Mouse (Mus musculus): ENCODE results near the gene Mgat2. TPM values are rescaled to one million over a fixed set of nuclear protein-coding genes. Genes with fewer than 3 reads are reported as not detected.

Mgat2 gene
- 61.4 and 62.0 TPM in 2 replicates for polyA plus RNA-seq (2014; fragmentation: Nextera tagmentation; extraction: Ambion mirVana)

DNA sequence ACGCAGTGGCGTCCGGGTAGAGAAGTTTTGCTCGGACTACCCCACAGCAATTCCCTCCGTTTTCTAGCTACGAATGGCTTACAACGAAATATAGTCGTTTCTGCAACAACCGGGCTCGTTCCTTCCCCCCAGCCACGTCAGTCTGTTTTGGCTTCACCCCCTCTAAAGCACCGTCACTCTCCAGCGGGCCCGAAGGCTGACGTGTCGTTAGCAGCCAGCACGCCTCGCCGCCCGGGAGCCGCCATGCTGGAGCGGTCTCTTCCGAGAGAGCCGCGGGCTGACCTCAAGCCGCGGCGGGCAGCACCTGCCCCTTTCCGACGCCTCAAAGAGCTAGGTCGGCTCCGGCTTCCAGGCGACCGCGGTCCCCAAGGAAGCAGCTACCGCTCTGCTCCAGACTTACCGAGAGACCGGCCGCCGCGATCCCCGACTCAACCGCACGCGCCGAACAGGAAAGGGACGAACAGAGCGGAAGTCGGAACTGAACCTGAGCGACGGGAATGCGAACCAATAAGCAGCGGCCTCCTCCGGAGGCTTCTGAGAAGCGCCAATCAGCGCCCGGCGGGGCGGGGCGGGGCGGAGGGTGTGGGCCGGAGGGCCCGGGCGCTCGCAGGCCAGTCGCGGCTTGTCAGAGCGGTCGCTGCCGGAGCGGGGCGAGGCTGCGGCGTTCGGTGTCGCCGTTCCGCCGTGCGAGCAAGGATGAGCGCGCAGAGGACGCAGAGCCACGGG is at the start of gene Mgat2, which contains the start of gene Rpl36al:
TSS of gene Mgat2 (plus strand) at position 575 of the 726 bp plus-strand sequence.
TSS of gene Rpl36al (minus strand) at position 501 of the 726 bp plus-strand sequence.
- TF ChIP-seq CTCF (IDR thresholded peaks at IDR 0.05; ENCODE audit: low read depth) = no peak
- peak within 1 kb of the TSS; percentile 88 for H3K9ac ChIP-seq
- peak within 1 kb of the TSS; percentile 83 for H3K4me3 ChIP-seq (ENCODE audit: low read depth, low read length)
- peak within 1 kb of the TSS; percentile 85 for H3K27ac ChIP-seq (ENCODE audit: low read depth)
- WGBS = under 1% methylated on average over 84 of the region's 84 CpGs
- DNase-seq (peak; percentile 99), ATAC-seq (ENCODE audit: insufficient read depth) (peak; percentile 99)
- peak within 1 kb of the TSS; percentile 94 for H3K4me2 ChIP-seq
- peaks cover 8% of the 10 kb centered on the region for H3K4me1 ChIP-seq (ENCODE audit: insufficient read depth)
- H3K36me3 ChIP-seq (ENCODE audit: insufficient read depth) = peaks cover 32% of the 10 kb centered on the region
- no peaks in the 10 kb centered on the region for H3K27me3 ChIP-seq (ENCODE audit: insufficient read depth, low read length)
- no peaks in the 10 kb centered on the region for H3K9me3 ChIP-seq (ENCODE audit: low read depth, low read length)

DNA sequence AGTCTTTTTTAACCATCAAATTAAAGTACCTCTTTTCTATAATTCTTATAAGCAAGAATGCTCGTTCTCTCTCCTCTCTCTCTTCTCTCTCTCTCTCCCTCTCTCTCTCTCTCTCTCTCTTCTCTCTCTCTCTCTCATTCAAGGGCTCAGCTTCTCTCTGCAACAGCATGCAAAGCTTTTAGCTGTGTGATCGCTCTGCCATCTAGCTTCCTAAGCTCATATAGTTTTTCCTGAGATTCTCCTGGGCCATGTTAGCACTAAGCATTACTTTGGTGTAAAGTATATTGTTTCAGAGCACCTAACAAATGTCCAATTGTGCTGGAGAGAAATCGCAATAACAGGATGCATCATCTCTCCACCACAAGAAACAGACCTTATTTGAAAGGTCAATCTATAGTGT is 44.8 kb upstream of the Mgat2 start:
- Histone ChIP-seq H3K9me3 (ENCODE audit: low read depth, low read length) (no peaks in the 10 kb centered on the region), H3K4me2 (no peak overlapping the region), H3K4me3 (ENCODE audit: low read depth, low read length) (no peak overlapping the region), H3K27ac (ENCODE audit: low read depth) (no peak overlapping the region), H3K9ac (no peak overlapping the region), H3K4me1 (ENCODE audit: insufficient read depth) (no peaks in the 10 kb centered on the region), H3K36me3 (ENCODE audit: insufficient read depth) (no peaks in the 10 kb centered on the region), H3K27me3 (ENCODE audit: insufficient read depth, low read length) (no peaks in the 10 kb centered on the region)
- WGBS = 88% methylated on average over 3 of the region's 3 CpGs
- ATAC-seq (ENCODE audit: insufficient read depth) = no peak
- DNase-seq = no peak
- TF ChIP-seq CTCF (IDR thresholded peaks at IDR 0.05; ENCODE audit: low read depth) = no peak

DNA sequence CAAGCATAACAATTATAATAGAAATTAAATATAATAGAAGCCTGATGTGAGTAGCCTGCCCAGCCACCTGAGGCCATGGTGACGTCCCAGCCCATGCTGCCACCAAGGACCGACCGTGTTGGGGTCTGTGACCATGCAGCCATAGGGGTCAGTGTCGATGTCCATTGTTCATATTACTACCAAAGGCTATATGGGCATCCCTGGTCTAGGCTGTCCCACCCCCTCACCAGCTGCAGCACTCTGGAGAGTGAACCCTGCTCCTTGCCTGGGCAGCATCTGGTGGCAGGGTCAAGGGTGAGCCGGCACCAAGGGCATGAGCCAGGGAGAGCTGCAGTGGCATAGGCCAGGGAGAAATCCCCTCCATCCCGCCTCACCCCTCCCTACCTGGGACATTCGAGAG is 44.1 kb upstream of the Mgat2 start:
- 78% methylated on average over 7 of the region's 7 CpGs for WGBS
- Histone ChIP-seq H3K27me3 (ENCODE audit: insufficient read depth, low read length) (no peaks in the 10 kb centered on the region), H3K9me3 (ENCODE audit: low read depth, low read length) (no peaks in the 10 kb centered on the region), H3K9ac (no peak overlapping the region), H3K4me2 (no peak overlapping the region), H3K27ac (ENCODE audit: low read depth) (no peak overlapping the region), H3K36me3 (ENCODE audit: insufficient read depth) (no peaks in the 10 kb centered on the region), H3K4me1 (ENCODE audit: insufficient read depth) (no peaks in the 10 kb centered on the region), H3K4me3 (ENCODE audit: low read depth, low read length) (no peak overlapping the region)
- DNase-seq = no peak
- ATAC-seq (ENCODE audit: insufficient read depth) = no peak
- no peak for TF ChIP-seq CTCF (IDR thresholded peaks at IDR 0.05; ENCODE audit: low read depth)

DNA sequence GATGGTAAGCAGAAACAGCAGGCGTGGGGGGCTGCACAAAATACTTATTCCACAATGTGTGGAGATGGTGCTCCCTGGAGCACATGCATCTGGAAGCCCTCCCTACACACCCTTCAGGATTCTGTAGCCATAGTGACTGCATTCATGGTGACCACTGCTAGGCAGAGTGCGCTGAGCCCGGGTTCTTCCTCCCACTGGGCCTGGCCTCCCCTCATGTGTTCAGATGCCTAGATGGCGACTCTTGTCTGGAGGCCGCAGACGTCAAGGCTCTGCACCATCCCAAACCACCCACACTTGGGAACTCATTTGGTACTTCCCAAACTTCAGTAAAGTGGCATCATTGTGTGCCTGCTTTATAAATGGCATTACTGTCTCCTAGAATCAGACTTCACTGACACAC is 40.5 kb upstream of the Mgat2 start:
- whole genome bisulfite sequencing = 69% methylated on average over 6 of the region's 6 CpGs

DNA sequence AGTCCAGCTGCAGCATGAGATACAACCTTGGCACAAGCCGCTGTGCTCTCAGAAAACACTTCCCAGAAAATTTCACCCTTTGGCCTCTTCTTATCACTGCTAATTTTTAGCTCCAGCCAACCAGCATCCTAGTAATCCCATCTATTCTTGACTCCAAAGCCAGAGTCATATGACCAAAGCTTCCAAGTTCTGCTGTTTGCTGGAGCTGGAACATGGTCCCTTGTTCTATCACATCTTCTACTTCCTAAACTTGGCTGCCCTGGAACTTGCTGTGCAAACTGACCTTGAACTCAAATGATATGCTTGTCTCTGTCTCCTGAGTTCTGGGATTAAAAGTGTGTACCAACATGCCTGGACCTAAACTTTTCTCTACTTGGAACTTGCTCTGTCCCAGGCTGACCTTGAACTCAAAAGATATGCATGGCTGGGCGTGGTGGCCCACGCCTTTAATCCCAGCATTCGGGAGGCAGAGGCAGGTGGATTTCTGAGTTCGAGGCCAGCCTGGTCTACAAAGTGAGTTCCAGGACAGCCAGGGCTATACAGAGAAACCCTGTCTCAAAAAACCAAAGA is 36.7 kb upstream of the Mgat2 start:
- Histone ChIP-seq H3K4me2 (no peak overlapping the region), H3K27ac (ENCODE audit: low read depth) (no peak overlapping the region), H3K4me3 (ENCODE audit: low read depth, low read length) (no peak overlapping the region), H3K36me3 (ENCODE audit: insufficient read depth) (no peaks in the 10 kb centered on the region), H3K9me3 (ENCODE audit: low read depth, low read length) (no peaks in the 10 kb centered on the region), H3K4me1 (ENCODE audit: insufficient read depth) (no peaks in the 10 kb centered on the region), H3K27me3 (ENCODE audit: insufficient read depth, low read length) (no peaks in the 10 kb centered on the region), H3K9ac (no peak overlapping the region)
- ATAC-seq (ENCODE audit: insufficient read depth) (no peak), DNase-seq (no peak)
- TF ChIP-seq CTCF (IDR thresholded peaks at IDR 0.05; ENCODE audit: low read depth) = no peak
- 86% methylated on average over 5 of the region's 5 CpGs for WGBS

More for the DNA sequence above, 40.5 kb upstream of the Mgat2 start:
- no peak for TF ChIP-seq CTCF (IDR thresholded peaks at IDR 0.05; ENCODE audit: low read depth)
- no peaks in the 10 kb centered on the region for H3K9me3 ChIP-seq (ENCODE audit: low read depth, low read length)
- no peak overlapping the region for H3K27ac ChIP-seq (ENCODE audit: low read depth)
- H3K36me3 ChIP-seq (ENCODE audit: insufficient read depth) = no peaks in the 10 kb centered on the region
- H3K9ac ChIP-seq = no peak overlapping the region
- DNase-seq = no peak
- H3K4me3 ChIP-seq (ENCODE audit: low read depth, low read length) = no peak overlapping the region
- no peaks in the 10 kb centered on the region for H3K4me1 ChIP-seq (ENCODE audit: insufficient read depth)
- H3K4me2 ChIP-seq = no peak overlapping the region
- no peak for ATAC-seq (ENCODE audit: insufficient read depth)
- H3K27me3 ChIP-seq (ENCODE audit: insufficient read depth, low read length) = no peaks in the 10 kb centered on the region

DNA sequence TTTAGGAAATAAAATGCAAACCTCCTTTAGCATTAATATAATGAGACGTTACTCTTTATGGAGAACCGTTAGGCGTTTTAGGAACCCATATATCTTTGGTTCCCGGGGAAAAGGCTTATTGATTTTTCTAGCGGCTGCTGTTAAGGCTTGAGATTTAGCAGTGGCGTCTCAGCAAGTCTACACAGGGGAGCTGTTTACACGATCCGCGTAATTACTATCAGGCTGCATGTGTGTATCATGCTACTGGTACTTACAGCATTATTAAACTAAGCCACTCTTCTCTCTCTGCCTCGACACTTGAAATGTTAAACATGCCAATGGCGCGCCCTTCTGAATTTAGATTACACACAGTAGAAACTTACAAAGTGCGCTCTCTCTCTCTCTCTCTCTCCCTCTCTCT is 33.9 kb upstream of the Mgat2 start:
- no peak overlapping the region for H3K27ac ChIP-seq (ENCODE audit: low read depth)
- H3K9ac ChIP-seq = no peak overlapping the region
- H3K36me3 ChIP-seq (ENCODE audit: insufficient read depth) = 0 out of 2 replicates have a peak, but pooled peaks cover 3% of the 10 kb centered on the region
- DNase-seq = no peak
- WGBS = 73% methylated on average over 13 of the region's 13 CpGs
- no peak for TF ChIP-seq CTCF (IDR thresholded peaks at IDR 0.05; ENCODE audit: low read depth)
- H3K27me3 ChIP-seq (ENCODE audit: insufficient read depth, low read length) = no peaks in the 10 kb centered on the region
- H3K9me3 ChIP-seq (ENCODE audit: low read depth, low read length) = no peaks in the 10 kb centered on the region
- ATAC-seq (ENCODE audit: insufficient read depth) = no peak
- no peak overlapping the region for H3K4me3 ChIP-seq (ENCODE audit: low read depth, low read length)
- H3K4me2 ChIP-seq = no peak overlapping the region
- no peaks in the 10 kb centered on the region for H3K4me1 ChIP-seq (ENCODE audit: insufficient read depth)

DNA sequence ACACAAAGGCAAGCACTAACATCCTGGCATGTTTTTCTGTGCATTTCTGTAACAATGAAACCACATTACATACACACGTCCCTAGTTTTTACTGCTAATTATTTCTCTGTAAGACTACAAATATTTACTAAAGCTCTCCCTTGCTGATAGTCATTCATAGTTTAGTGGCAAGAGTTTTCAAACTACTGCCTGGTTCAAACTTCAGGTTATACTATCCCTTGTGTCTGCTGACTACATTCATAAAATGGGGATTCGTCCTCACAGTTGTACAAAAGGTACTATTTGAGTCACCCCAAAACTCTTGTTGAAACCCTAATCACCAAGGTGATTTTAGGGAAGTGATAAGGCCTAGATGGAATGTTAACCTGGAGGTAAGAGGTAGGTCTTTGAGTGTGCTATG is 28.0 kb upstream of the Mgat2 start:
- H3K36me3 ChIP-seq (ENCODE audit: insufficient read depth) = peaks cover 28% of the 10 kb centered on the region

More for the DNA sequence above, 28.0 kb upstream of the Mgat2 start:
- no peaks in the 10 kb centered on the region for H3K4me1 ChIP-seq (ENCODE audit: insufficient read depth)
- no peak overlapping the region for H3K27ac ChIP-seq (ENCODE audit: low read depth)
- WGBS = 72% methylated on average over 2 of the region's 2 CpGs
- ATAC-seq (ENCODE audit: insufficient read depth) (no peak), DNase-seq (no peak)
- no peak overlapping the region for H3K9ac ChIP-seq
- H3K27me3 ChIP-seq (ENCODE audit: insufficient read depth, low read length) = no peaks in the 10 kb centered on the region
- no peak overlapping the region for H3K4me3 ChIP-seq (ENCODE audit: low read depth, low read length)
- H3K4me2 ChIP-seq = no peak overlapping the region
- TF ChIP-seq CTCF (IDR thresholded peaks at IDR 0.05; ENCODE audit: low read depth) = no peak
- no peaks in the 10 kb centered on the region for H3K9me3 ChIP-seq (ENCODE audit: low read depth, low read length)

Measured in lung, embryonic 14.5 days (tissue).